Mouse (Mus musculus): ENCODE data around the gene Gspt1.
"Not testable (repeated sequence)": the region's sequence is repeated elsewhere in the genome, so short reads cannot be mapped to it uniquely, and the experiment has no call there.

Gspt1 gene

DNA sequence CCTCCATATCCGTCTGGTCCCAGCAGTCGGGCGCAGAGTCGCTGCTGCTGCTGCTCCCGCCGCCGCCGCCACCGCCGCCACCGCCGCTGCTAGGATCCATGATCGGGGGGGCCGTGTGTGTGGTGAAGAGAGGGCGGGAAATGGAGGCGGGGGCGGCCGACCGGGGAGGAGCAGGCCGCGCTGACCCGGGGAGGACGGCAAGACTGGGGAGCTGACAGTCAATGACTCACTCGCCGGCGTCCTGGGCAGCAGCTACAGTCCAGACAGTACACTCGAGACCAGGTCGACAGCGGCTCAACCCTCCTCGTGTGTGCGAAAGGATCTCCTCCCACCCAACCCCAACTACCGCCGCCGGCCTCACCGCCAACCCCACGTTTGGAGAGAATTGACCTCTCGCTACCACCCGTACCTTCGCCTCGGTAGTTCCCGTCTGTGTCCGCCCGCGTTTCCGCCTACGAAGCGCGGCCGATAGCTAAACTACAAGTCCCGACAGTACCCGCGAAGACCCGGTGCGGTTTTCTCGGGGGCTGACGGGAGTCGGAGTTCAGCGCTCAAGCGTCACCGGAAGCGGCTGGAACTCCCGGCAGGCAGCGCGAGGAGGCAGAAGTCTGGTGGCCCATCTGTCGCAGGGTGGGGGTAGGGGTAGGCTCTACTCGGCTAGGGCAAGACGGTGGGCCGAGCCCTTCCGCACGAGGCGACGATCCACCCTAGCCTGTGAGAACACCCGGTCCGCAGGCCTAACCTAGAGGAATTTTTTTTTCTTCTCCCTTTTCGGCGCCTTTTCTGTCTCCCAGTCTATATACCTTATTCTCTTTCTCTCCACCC lies at the start of gene Gspt1:
Gene Gspt1 (minus strand): TSS at position 428 of the 825 bp plus-strand sequence.
- DNase-seq = peak; percentile 96

DNA sequence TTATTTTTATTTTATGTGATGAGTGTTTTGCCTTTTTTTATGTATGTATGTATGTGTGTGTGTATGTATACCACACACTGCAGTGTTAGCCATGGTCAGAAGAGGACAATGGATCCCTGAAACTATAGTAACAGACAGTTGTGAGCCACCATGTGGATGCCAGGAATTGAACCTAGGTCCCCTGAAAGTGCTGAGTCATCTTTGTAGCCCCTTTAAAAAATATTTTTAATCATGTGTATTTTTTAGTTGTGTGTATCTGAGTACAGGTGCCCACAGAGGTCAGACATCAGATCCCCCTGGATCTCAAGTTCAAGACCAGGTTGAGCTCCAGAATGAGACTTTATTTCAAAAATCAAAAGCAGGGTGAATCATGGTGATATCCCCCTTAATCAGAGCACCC lies 49.6 kb upstream of the Gspt1 start:
- DNase-seq = no peak

DNA sequence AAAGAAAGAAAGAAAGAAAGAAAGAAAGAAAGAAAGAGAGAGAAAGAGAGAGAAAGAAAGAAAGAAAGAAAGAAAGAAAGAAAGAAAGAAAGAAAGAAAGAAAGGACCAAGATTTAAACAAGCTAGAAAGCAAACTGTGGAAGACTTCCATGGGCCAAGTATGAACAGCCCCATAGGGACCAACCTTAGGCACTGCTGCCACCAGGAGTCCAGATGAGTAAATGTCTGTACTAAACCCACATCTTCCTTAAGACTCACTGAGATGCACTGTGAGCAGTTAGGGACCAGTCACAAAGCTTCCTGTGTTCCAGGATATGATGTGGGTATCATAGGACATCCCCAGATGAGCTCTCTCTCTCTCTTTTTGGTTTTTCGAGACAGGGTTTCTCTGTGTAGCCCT lies 43.6 kb upstream of the Gspt1 start:
- DNase-seq = not testable (repeated sequence)

DNA sequence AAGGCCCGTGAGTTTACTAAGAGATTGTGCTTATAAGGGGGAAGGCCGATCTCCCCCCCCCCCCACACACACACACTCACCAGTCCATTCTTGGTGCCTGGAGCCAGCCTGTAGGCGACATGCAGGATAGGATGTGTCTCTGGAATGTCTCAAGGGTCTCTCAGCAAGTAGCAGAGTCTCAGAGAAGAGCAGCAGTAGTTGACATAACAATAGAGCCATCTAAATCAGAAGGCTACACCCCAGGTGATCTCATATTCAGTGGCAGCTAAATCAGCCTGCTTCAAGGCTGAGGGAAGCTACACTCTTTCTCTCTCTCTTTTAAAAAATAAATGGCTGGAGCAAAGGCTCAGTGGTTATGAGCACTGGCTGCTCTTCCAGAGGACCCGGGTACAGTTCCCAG lies 41.5 kb upstream of the Gspt1 start:
- not testable (repeated sequence) for DNase-seq

DNA sequence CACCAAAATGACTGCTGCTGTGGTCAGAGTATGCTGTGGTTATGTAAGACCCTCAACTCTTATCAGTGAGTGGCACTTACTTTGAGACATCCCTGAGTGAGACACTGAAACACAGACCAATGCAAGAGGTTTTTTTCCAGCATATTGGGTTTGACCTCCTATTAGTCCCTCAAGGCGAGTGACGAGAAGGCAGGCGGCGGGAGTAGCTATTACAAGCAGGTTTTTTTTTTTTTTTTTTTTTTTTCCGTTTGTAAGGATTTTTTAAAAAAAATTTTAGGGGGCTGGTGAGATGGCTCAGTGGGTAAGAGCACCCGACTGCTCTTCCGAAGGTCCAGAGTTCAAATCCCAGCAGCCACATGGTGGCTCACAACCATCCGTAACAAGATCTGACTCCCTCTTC lies 34.7 kb upstream of the Gspt1 start:
- not testable (repeated sequence) for DNase-seq

DNA sequence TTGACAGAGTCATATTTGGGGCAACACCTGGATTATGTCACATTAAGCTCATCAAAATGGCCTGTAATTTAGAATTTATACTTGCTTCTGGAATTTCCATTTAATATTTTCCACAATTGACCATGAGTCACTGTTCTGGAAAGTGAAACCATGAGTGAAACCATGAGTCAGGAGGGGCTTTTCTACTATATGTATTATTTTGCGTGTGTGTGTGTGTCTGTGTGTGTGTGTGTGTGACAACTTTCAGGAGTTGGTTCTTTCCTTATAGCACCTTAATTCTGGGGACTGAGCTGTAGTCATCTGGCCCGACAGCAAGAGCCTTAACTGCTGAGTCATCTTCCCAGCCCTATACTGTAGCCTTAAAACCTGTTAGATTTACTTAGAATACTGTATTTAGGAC lies 31.8 kb upstream of the Gspt1 start:
- DNase-seq = no peak

DNA sequence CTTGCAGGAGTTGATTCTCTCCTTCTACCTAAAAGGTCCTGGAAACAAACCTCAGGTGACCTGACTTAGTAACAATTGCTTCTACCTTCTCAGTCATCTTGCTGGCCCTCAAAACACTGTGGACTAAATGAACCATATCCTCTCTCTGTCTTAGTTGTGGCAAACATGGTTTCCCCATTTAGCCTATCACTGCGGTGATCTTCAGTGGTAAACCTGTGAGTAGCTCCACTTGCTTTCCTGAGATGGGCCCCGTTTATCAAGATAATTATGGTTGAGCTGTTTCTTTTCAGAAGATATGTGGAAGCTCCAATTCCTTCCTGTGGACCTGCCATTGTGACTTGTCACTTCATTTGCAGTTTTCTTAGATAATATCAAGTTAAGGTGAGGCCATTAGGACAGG lies 30.8 kb upstream of the Gspt1 start:
- no peak for DNase-seq

DNA sequence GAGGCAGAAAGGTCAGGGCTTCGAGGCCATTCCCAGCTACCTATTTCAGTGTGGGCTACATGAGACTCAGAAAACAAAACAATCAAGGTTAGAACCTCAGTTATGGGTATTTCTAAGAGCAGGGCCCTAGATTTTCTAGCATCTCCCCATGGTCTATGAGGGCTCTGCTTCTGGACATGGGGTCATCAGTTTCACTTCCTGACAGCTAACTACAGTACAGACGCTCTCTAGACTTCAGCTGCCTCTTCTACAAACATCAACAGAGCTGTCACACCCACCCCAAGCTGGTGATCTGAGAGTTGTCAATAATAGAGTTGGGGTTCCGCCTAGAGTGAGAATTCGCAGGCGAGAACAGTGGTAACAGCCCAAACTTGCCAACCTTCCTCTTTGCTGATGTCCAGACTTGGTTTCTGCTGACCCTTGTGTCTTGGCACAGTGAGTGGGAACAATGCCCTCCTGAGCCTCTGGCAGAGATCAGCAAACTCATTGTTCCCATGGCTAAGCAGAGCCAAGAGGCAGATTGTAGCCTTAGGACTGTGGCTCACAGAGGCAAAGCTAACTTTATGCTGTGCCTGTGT lies 28.6 kb upstream of the Gspt1 start:
- no peak for DNase-seq

DNA sequence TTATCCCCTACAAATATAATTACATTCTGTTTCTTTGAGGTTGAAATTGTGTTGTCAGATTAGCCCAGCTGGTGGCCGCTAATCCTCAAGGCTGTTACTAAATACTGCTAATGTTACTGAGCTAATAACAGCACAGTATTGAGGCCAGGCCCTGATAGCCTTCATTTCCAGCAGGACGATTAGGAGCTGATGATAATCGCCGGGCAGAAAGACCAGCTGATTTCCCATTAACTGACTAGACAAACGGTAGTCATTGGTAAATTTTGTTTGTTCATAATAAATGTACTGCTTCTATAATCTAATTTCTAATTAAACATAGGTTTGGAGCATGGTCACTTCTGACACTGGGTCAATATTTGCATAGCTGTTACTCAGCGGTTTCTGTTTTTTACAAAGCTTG lies 24.7 kb upstream of the Gspt1 start:
- no peak for DNase-seq

DNA sequence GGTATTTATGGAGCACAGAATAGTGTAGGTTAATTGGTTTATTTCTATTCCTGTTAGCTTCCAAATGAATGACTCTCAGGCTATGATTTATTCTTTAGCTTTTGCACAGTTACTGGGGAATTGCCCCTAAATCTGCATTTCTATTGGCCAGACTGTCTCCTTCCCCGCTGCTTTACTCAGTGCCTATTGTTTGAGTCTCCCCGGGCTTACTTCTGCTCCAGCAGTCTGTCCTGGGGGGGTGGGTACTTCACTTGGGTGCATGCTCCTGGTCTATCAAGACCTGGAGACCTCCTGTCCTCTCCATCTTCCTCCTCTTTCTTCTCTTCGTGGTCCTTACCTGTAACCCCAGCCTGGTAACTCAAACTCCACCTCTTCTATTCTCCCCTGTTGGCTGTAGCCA lies 22.8 kb upstream of the Gspt1 start:
- DNase-seq = no peak

DNA sequence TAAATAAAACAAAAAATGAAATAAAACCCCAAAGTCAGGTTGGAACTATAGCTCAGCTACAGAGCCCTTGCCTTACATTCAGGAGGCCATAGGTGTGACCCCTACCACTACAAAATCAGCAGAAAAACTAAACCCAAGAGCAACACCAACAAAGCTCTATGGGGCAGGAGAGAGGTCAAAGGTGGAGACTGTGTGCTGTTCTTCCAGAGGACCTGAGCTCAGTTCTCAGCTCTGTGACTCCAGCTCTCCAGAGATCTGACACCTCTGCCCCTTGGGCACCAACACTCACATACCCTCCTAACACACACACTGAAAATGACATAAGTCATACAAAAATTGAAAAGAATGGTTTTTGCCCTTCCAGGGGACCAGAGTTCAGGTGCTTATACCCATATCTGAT lies 16.9 kb upstream of the Gspt1 start:
- DNase-seq = no peak

DNA sequence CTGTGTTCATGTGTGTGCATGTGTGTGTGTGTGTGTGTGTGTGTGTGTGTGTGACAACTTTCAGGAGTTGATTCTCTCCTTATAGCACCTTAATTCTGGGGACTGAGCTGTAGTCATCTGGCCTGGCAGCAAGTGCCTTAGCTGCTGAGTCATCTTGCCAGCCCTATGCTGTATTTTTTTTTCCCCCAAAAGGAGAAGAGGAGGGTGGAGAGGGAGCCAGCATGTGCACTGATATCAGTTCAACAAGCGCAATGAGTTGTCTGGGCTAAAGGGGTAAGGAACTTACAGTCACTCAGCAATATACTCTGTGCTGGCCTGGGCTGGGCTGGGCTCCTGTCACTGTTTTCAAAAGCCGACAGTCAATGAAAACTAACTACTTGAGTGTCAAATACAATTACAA lies 16.5 kb upstream of the Gspt1 start:
- DNase-seq = no peak

DNA sequence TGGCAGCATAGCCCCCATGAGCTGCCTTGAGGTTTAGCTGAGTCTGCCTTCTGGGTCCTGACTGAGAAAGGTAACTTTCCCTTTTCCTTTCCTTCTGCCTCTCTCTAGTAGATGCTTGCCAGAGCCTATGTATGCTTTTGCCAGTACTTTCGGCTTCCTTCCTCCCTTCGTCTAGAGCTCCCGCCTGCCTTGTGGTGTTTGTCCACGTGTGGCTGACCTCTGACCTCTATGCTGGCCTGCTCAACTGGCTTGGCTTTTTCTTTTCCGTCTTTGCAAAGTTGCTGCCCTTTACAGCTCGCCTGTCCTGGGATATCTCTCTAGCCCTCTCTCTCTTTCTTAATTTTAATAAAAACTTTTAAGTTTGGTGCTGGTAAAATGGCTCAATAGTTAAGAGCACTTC lies 15.7 kb upstream of the Gspt1 start:
- no peak for DNase-seq

DNA sequence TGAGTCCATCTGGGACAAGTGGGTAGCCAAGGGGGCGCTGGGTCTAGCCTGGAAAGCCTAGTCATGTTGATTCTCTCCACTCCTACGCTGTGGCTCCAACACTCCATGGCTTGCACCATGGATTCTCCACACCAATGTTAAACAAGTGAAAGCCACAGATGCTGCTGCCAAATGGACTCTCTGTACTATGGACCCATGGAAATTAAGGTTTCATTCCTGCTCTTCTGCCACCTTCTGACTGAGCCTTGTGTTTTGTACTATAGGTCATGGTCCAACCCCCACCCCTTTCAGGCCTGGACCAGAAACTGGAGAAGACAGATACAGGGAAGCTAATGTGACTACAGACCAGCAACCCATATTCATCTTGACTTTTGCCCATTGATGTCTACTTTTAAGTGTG lies 12.4 kb upstream of the Gspt1 start:
- DNase-seq = no peak

DNA sequence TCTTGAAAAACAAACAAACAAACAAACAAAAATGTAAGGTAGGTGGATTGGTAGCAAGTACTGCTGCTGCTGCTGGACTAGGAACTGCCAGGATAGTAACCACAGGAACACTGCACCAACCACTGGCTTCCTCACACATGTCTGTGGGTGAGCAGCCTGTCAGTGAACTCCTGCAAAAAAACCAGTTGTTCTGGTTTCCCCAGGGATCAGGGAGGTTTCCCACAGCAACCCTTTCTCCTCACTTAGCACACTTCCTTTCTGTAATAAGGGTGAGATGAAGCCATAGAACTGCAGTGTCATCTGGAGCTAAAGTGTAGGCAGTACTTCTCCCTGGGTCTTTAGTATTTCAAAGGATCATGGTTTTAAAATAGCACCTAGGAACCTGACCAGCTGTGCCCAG lies 9.1 kb upstream of the Gspt1 start:
- no peak for DNase-seq

DNA sequence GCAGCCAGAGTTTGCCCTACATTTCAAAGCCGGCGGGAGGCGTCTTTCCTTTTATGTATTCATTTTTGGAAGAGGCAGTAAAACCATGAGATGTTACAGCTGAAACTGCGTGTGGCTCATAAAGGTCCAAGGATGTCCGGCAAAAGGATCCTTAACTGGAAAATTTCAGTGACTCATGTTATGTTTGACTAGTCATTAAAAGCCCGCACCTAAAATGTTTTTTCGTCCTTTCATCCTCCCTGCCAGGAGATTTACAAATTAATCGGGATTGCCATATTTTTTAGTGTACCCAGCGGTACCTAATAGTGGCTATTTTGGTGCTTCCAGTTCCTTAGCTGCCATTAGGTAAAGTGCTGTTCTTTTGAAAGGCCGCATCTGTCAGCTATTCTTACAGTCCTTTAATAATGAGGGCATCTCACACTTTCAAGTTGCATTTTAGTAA lies 619 bp upstream of the Gspt1 start:
- no peak for DNase-seq

DNA sequence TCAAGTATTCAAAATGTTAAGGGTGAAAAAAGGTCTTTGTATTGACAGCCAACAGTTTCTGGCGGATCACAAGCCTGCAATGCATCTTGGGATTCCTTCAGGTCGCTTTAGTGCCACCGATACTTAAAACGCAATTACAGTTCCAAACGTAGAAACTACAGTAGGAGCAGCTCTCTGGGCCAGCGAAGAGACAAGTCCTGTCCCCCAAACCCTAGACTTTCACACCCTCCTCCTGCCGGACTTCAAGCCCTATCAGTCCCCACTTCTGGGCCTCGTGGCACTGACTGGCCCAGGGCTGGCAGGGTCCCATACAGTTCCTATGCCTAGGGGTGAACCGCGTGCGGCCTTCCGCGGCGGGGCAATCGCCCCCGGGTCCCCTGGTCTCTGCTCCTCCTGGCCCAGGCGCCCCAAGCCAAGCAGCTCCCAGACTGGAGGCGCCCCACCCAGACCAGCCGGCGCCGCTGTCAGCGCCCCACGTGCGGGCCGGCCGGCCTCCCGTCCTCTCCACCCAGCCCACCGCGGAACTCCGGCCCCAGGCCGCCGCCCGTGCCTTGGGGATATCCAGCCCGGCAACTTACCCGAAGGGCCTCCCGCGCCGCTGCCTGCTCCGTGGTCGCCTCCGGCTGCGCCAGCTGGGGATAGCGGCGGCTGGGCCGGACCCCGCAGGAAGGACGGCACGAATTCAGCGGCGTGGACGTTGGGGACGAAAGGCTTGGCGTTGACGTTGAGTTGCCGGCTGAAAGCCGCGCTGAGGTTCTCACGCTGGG lies 877 bp downstream of the Gspt1 start:
- DNase-seq = peak; percentile 42

DNA sequence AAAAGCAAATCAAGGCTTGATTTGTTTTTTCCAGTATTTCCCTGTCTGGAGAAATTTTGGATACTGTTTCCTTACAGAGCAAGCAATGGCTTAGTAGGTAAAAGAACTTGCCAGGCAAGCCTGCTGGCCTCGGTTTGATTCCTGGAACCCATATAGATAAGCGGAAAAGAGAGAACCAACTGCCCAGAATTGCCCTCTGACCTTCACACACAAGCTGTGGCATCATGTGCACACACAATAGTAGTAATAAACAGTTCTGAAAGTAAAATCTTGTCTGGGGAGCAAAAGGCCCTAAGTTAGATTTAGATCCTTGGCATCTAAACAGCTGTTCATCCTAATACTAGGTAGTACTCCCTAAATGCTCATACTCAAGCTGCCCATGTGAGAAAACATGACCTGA lies 6.3 kb downstream of the Gspt1 start:
- no peak for DNase-seq

DNA sequence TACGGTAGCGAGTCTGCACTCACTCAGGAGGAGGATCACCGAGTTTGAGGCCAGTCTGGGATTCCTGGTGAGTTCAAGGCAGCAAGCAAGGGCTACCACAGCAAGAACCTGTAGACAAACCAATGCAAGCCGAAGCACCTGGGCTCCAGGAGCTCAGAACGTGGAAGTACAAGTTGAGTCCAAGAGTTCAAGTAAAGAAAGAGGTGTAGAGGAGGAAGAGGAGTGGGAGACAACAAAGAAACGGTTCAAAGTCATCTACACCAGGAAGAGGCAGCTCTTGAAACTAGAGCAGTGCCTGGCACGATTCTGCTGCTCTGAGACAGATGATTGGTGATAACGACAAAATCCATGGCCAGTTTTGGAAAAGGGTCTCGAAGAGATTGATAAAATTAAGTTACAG lies 8.4 kb downstream of the Gspt1 start:
- DNase-seq = no peak

DNA sequence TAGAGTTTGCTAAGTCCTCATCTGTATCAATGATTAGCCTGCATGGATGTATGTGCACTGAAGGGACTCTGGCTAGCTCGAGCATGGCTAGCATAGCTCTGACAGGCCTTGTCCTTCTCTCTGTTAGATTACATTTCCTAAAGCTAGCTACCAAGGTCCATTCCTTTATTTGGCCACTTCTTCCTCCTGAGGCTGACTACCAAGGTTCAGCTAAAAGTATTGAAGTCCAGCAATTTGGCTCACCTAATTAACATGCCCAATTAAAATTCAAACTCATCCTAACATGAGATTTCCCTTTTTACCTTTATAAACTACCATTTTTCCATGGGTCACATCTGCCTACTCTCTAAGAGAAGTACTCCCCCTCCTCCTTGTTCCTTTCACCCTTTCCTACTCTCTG lies 11.7 kb downstream of the Gspt1 start:
- no peak for DNase-seq

DNA sequence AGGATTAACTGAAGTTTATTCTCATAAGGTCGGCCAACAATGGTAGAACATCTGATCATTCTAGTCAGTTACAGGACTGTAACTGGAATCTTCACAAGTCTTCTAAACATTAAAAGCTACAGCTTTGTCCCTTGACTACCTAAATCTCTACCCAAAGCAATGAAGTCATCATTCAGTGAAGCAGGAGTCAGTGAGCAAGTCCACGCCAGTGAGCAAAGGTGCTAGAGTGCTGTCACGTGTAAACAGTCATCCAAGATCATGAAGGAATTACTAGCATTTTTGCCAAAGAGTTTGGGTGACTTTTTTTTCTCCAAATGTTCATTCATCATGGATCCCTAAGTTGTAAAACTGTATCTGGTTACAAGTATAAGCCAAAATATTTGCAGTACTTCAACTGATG lies 36.3 kb downstream of the Gspt1 start:
- DNase-seq = no peak

DNA sequence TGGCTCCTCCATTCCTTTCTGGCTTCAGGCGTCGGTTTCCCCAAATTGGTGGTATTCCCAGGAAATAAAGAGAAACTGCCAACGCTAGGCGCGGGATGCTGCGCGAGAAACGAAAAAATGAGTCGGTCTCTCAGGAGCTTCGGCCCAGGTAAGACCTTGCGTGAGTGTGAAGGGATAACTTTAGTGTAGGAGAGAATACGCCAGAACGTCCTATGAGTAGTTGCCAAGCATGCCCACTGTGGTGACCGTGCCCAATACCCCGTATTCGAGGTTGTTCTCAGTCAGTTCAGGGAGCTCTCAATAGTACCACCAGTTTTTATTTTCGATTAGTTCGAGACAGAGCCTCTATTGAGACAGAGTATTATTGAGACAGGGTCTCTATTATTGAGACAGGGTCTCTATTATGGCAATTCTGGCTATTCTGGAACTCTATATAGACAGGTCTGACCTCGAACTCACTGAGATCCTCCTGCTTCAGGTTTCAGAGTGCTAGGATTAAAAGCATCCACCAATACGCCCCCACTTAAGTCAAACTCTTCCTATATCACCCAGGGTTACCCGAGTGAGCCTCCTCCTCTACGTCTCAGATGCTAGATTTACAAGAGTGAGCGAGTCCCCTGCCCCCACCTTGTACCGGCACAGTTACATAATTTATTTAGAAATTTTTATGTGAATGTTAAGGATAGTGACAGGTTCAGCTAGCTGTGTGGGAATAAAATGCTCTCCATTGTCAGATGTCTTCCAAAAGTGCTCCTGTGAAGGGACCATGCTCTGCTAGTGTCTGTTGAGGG lies 50.3 kb downstream of the Gspt1 start:
- no peak for DNase-seq
